Mouse (Mus musculus) liver, adult 2 months (tissue): ENCODE results near the gene Gab1.

Source experiments
- CTCF ChIP-seq: fragments of 200-500 bp; IDR thresholded peaks from 2 replicates; pipeline ENCODE4 v1.5.1; 2011; ENCODE audit warnings: low read depth, low read length, control low read depth
- POLR2A ChIP-seq: fragments of 200-500 bp; IDR thresholded peaks from 2 replicates; pipeline ENCODE4 v1.6.1; 2011; ENCODE audit warnings: low read length, control low read depth; ENCODE audit not compliant: insufficient read depth; ENCODE audit errors: extremely low read depth

GRCm38 (mm10) chr8:80732326-80732725 lies 148.0 kb downstream of the Gab1 start:
- TF ChIP-seq CTCF (no peak), POLR2A (no peak)
